Mouse (Mus musculus) heart, embryonic 10.5 days (tissue): ENCODE measurements around the gene Gm49380. TPM values are rescaled to one million over a fixed set of nuclear protein-coding genes. Genes with fewer than 3 reads are reported as not detected.

ENCODE experiments used
- DNase-seq: peaks from one replicate; pipeline ENCODE4 v3.0.0-alpha.2; 2017; ENCODE audit warnings: low spot score
- H3K27ac ChIP-seq: fragments of 300-500 bp; sonication (generic); 2 replicates; pipeline ENCODE4 v1.5.1; 2016; ENCODE audit warnings: mild to moderate bottlenecking
- H3K27me3 ChIP-seq: fragments of 300-500 bp; sonication (generic); 2 replicates; pipeline ENCODE4 v1.6.1; 2016; ENCODE audit warnings: mild to moderate bottlenecking; ENCODE audit not compliant: poor library complexity, insufficient read depth, severe bottlenecking
- H3K36me3 ChIP-seq: fragments of 300-500 bp; sonication (generic); 2 replicates; pipeline ENCODE4 v1.6.1; 2016; ENCODE audit warnings: mild to moderate bottlenecking, moderate library complexity
- H3K4me1 ChIP-seq: fragments of 300-500 bp; sonication (generic); 2 replicates; pipeline ENCODE4 v1.6.1; 2016; ENCODE audit warnings: mild to moderate bottlenecking
- H3K4me3 ChIP-seq: fragments of 300-500 bp; sonication (generic); 2 replicates; pipeline ENCODE4 v1.5.1; 2016; ENCODE audit warnings: mild to moderate bottlenecking, moderate library complexity
- H3K9me3 ChIP-seq: fragments of 300-500 bp; sonication (generic); 2 replicates; pipeline ENCODE4 v1.6.1; 2016; ENCODE audit warnings: mild to moderate bottlenecking, moderate library complexity
- WGBS: fragments of 180-500 bp; shearing (Covaris S2); methylation state at CpG from one replicate; pipeline ENCODE4 v1.1.7; 2016; 5-methylcytosine and 5-hydroxymethylcytosine counted together
- polyA plus RNA-seq: library from polyadenylated mRNA; unstranded; fragments of >200 nt; fragmentation: Nextera tagmentation; extraction: Ambion mirVana; gene quantifications from 2 replicates; pipeline ENCODE4 v1.2.1, GENCODE M21; 2016

Gene Gm49380
- polyA plus RNA-seq, 1 experiment from 2014 or later = 0.18 TPM

DNA sequence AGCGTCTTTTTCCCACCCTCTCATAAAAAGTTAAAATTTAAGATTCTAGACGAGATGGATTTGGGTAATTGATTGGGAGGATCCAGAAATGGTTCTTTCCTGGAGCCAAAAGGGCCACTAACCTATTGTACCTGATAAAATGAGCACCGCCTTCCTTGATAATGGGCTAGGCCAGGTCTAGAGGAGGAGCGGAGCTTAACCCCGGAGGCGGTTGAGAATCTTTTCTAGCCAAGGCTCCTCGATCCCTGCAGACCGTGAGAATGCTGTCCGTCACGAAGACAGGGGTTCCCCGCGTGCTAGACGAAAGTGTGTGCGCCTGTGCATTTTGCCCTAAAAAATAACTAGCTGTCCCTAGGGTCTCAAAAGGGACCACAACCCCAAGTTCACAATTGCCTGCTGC, 29.1 kb downstream of the Gm49380 start:
- no peak for DNase-seq
- H3K36me3 ChIP-seq = 0 out of 2 replicates have a peak, but pooled peaks cover 7% of the 10 kb centered on the region
- peak overlapping the region; percentile 92 for H3K27ac ChIP-seq
- peak overlapping the region; percentile 78 for H3K4me3 ChIP-seq
- H3K4me1 ChIP-seq = peaks cover 89% of the 10 kb centered on the region
- peaks cover 31% of the 10 kb centered on the region; the same call in 1 of the 2 replicates for H3K27me3 ChIP-seq
- no peaks in the 10 kb centered on the region for H3K9me3 ChIP-seq
- 1% methylated on average over 14 of the region's 14 CpGs for WGBS

DNA sequence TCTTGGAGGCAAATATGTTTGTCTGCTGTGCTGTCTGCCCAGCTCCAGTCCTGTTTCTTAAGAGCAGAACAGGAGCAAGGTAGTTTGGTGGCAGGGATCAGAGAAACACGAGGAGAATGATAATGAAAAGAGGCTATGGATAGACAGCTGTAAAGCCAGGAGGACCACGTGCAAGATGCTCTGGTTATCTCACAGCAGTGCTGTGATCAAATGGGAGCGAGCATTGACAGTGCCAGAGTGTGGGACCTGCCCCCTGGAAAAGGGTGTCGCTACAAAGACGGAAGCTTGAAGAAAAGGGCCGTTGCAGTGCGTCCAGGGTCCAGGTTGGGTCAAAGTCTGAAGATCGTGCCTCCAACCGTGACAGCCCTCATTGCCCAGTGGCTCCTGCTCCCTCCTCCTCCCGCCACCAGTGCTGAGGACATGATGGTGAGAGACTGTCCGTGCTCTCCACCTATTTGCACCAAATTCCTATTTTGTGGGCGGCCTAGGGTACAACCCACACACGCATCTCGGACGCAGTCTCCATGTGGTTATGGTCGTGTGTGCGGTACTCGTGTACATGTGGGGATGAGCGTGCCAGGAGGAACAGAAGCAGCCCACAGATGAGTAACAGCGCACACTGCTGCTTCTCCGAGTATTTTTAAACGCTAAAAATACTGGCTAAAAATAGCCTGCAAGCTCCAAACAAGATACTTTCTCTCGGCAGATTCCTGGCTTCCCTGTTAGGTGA, 29.7 kb downstream of the Gm49380 start:
- H3K4me3 ChIP-seq = peak overlapping the region; percentile 78
- no peak for DNase-seq
- 3% methylated on average over 23 of the region's 23 CpGs for WGBS
- peaks cover 31% of the 10 kb centered on the region; the same call in 1 of the 2 replicates for H3K27me3 ChIP-seq
- peak overlapping the region; percentile 92 for H3K27ac ChIP-seq
- peaks cover 89% of the 10 kb centered on the region for H3K4me1 ChIP-seq
- 0 out of 2 replicates have a peak, but pooled peaks cover 3% of the 10 kb centered on the region for H3K36me3 ChIP-seq
- no peaks in the 10 kb centered on the region for H3K9me3 ChIP-seq

DNA sequence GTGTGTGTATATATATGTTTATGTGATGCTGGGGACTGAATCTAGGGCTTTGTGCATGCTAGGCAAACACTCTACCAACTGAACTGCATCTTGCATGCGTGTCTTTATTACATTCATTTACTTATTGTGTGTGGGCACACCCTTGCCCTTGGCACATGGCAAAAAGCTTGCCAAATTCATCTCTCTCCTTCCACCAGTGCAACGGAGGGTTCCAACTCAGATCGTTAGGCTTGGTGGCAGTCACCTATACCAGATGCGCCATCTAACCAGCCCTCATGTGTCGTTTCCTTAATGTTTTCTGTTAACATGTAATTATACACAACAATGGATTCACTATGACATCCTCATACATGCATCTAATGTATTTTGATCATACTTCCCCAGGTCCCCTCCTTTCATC, 31.0 kb downstream of the Gm49380 start:
- Histone ChIP-seq H3K36me3 (0 out of 2 replicates have a peak, but pooled peaks cover 6% of the 10 kb centered on the region), H3K4me1 (peaks cover 89% of the 10 kb centered on the region), H3K4me3 (no peak overlapping the region), H3K27me3 (peaks cover 31% of the 10 kb centered on the region; the same call in 1 of the 2 replicates), H3K27ac (peak overlapping the region; percentile 92; the same call in 1 of the 2 replicates), H3K9me3 (no peaks in the 10 kb centered on the region)
- WGBS = 87% methylated on average over 5 of the region's 5 CpGs
- no peak for DNase-seq

DNA sequence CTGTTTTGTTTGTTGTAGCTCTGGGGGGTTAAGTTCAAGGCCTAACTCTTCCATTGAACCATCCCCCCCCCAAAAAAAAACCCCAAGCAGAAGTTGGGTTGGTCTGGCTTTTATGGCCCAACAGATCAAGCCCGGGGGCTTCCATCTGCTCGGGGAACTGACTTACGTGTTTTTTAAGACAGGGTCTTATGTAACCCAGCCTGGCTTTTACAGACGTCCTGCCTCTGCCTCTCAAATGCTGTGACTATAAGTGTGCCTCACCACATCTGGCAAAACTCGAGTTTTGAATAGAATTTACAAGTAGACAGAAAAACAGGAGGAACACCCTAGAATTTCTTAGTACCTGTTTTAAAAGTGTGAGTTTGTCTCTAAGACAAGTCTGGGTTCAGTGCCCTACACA, 31.7 kb downstream of the Gm49380 start:
- Histone ChIP-seq H3K36me3 (0 out of 2 replicates have a peak, but pooled peaks cover 6% of the 10 kb centered on the region), H3K27ac (no peak overlapping the region), H3K4me3 (no peak overlapping the region), H3K27me3 (peaks cover 25% of the 10 kb centered on the region; the same call in 1 of the 2 replicates), H3K9me3 (no peaks in the 10 kb centered on the region), H3K4me1 (peaks cover 89% of the 10 kb centered on the region)
- DNase-seq = no peak
- 80% methylated on average over 5 of the region's 5 CpGs for WGBS

DNA sequence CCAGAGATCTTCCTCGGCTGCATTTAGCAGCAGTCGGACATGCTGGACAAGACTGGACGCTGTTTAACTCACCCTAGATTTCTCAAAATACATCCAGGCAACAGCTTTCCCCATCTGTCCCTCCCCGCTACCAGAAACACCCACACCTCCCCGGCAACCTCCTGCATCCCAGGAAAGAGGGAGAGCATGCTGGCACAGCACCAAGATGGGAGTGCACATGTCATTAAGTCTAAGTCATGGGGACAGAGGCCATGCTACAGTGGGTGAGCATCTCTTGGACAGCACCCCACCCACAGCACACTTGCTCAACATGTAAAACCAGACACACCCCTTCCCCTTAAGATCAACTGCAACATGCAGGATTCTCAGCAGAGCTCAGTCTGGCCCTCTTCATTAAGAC, 32.3 kb downstream of the Gm49380 start:
- no peak overlapping the region for H3K4me3 ChIP-seq
- peaks cover 88% of the 10 kb centered on the region for H3K4me1 ChIP-seq
- H3K9me3 ChIP-seq = no peaks in the 10 kb centered on the region
- peaks cover 9% of the 10 kb centered on the region; the same call in 1 of the 2 replicates for H3K36me3 ChIP-seq
- H3K27me3 ChIP-seq = peaks cover 19% of the 10 kb centered on the region; the same call in 1 of the 2 replicates
- WGBS = 75% methylated on average over 5 of the region's 5 CpGs
- no peak overlapping the region for H3K27ac ChIP-seq
- DNase-seq = no peak

DNA sequence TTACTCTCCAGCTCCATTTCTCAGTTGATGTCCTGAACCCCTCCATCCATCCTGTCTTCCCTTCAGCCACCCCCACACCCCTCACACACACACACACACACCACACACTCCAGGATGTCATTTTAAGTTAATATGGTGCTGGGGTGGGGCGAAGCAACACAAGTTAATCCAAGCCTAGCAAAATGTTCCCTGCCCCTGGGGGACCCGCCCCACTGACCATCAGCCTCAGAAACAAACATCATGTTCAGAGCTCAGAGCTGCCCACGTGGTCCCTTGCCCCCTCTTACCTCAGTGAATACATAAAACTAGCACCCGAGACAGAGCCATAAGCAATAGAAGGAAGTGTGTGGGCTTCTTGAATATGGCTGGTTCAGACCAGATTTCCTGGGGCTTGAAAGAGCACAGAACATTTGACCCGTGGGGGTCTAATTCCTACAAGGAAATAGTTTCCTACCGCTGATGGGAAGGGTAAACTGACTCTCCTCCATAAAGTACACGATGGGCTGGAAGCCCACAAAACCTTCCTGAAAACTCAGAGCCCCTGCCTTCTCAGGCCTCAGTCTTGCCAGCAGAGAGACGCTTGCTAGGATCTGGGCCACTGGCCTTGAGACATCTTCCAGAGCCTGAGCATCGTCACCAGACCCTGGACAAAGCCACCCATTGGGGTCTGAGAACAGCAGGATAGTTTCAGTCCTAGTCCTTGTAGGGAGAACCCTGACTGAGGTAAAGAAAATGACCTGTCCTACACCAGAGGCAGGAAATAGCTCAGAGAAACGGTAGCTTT, 33.1 kb downstream of the Gm49380 start:
- Histone ChIP-seq H3K36me3 (peaks cover 16% of the 10 kb centered on the region; the same call in 1 of the 2 replicates), H3K27ac (no peak overlapping the region; the same call in 1 of the 2 replicates), H3K27me3 (peaks cover 11% of the 10 kb centered on the region; the same call in 1 of the 2 replicates), H3K4me1 (peaks cover 88% of the 10 kb centered on the region), H3K4me3 (no peak overlapping the region), H3K9me3 (no peaks in the 10 kb centered on the region)
- no peak for DNase-seq
- 70% methylated on average over 10 of the region's 10 CpGs for WGBS

DNA sequence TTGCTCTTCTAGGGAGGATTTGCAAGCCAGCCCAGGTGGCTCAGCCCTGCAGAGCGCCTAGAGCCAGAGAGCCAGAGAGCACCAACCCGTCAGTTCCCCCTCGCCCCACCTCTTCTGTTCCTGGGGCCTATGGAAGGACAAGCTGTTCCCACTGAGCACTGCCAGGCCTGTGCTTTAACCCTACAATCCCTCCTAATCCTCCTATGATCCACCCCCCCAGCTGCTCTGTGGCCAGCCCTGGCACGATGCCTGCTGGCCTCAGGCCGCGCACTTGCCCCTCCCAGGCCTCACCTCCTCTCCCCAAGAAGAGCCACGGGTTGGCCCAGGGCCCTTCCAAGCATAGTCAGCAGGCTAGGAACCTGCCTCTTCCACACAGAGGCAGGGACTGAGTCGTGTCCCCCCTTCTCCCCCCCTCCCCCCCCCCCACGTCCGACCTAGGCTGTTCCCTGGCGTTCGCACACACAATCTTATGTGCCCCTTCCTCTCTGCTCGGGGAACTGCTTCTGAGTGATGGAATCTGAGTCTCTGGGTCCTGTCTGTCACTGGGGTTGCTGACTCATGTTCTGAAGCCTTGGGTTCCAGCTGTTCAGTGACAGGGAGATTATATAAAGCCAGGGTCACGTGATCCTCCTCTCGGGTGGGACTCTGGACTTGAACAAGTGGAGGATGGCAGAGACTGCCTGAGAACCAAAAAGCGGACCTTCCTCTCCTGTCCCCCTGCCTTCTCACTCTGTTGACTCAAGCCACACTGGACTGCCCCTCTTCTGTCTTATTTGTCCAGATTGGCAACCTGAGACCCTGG, 34.1 kb downstream of the Gm49380 start:
- Histone ChIP-seq H3K4me1 (peaks cover 80% of the 10 kb centered on the region), H3K9me3 (no peaks in the 10 kb centered on the region), H3K27me3 (peaks cover 11% of the 10 kb centered on the region; the same call in 1 of the 2 replicates), H3K4me3 (peak overlapping the region; percentile 32; the same call in 1 of the 2 replicates), H3K27ac (peak overlapping the region; percentile 77), H3K36me3 (peaks cover 18% of the 10 kb centered on the region; the same call in 1 of the 2 replicates)
- WGBS = 29% methylated on average over 16 of the region's 16 CpGs
- no peak for DNase-seq

DNA sequence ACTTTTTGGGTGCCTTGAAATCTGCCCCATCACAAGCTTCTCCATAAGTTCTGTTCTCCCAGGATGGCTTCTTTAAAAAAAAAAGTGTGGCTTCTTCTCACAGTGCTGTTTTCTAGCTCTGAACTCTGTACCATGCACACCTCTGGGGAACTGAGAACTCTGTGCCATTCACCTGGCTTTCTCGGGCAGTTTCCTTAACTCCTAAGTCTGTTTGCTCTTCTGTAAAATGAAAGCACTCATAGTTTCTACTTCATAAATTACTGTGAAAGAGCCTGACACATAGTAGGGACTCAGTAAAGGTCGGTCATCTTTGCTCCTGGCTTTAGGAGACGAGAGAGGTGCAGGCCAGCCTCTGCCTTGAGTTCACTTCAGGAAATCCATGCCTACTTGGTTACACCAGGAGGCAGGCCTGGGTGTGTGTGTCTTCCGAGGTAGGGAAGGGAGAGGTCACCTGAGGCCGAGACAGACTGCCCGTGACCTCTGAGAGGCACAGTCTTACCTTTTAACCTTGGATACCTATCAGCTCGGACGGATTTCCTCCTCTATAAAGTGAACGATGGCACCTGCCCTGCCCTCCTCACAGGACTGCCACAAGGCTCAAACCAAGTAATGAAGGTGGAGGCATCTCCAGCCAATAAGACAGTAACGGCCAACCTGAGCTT, 35.0 kb downstream of the Gm49380 start:
- Histone ChIP-seq H3K9me3 (no peaks in the 10 kb centered on the region), H3K27me3 (peaks cover 5% of the 10 kb centered on the region; the same call in 1 of the 2 replicates), H3K4me3 (peak overlapping the region; percentile 32; the same call in 1 of the 2 replicates), H3K27ac (peak overlapping the region; percentile 77), H3K4me1 (peaks cover 76% of the 10 kb centered on the region), H3K36me3 (peaks cover 18% of the 10 kb centered on the region)
- WGBS = 80% methylated on average over 10 of the region's 10 CpGs
- no peak for DNase-seq

DNA sequence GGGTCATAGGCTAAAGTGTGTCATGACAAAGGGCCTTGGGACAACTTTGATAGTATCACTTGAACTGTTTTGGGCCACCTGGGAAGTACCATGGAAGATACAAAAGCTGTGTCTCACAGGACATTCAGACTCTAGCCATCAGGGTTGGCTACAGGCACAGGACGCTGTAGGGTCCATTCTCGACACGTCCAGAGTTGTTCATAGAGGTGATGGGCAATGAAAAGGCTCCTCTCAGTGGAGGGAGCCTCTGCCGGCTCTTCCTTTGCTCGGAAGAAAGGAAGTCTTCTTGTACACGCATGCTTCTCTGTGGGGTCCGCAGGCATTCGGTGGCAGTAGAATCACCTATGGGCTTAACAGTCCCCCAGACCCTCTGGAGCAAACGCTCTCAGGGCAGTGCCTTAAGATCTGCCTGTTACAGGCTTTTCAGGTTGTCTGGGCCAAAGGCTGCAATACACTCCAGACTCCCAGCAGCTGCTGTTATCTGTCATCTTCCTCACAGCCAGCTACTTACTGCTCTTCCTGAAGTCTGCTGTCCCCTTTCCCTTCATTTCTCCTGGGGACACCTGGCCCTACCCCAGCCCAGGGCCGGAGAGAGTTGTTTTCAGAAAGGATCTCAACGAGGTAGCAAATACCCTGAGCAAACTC, 35.9 kb downstream of the Gm49380 start:
- Histone ChIP-seq H3K4me1 (peaks cover 76% of the 10 kb centered on the region), H3K27me3 (no peaks in the 10 kb centered on the region), H3K9me3 (no peaks in the 10 kb centered on the region), H3K27ac (peak overlapping the region; percentile 77; the same call in 1 of the 2 replicates), H3K36me3 (peaks cover 15% of the 10 kb centered on the region), H3K4me3 (no peak overlapping the region)
- DNase-seq = no peak
- 77% methylated on average over 11 of the region's 11 CpGs for WGBS

DNA sequence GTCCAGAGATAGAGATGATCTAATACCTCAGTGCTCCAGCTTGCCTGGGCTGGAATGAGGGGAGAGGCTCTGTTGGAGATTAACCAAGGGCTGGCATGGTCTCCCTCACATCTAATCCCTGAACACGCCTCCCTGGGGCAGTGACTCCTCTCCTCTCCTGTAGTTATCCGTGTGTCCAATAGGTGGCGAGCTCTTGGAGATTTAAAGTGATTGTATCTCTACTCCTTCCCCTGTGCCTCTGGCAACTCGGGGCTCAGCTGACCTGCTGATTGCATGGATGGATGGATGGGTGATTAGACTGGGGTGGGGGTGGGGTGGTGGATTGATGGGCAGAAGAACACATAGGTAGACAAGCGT, 36.6 kb downstream of the Gm49380 start:
- Histone ChIP-seq H3K4me1 (peaks cover 79% of the 10 kb centered on the region), H3K27ac (no peak overlapping the region), H3K36me3 (peaks cover 15% of the 10 kb centered on the region), H3K9me3 (no peaks in the 10 kb centered on the region), H3K27me3 (no peaks in the 10 kb centered on the region), H3K4me3 (no peak overlapping the region)
- 10% methylated on average over 5 of the region's 5 CpGs for WGBS
- no peak for DNase-seq

DNA sequence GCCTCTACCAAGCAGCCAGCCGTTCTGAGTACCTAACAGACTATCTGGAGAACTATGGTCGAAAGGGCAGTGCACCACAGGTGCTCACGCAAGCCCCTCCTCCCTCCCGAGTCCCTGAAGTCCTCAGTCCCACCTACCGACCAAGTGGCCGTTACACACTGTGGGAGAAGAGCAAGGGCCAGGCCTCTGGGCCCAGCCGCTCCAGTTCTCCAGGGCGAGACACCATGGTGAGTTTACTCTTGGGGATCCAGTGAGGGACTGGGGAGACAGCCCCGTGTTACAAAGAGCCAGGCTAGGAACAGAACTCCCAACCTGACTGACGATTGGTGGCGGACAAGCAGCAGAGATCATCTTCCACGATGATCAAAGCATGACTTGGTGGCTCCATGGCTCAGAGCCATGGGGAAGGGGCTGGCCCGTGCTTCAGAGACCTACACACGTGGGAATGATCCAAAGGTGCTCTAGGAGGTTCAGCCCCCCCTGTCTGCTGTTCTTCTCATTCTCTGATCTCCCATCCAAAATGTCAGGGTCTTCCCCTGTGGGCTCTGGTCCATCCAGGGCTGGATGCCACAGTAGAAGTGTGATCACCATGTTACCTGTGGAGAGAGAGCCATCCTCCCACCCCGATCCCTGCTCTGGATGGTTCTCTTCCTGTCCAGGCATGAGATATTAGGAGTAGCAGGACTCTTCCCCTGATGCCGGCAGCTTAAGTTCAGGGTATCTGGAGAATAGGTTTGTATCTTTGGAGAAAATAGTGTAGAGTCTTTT, 37.1 kb downstream of the Gm49380 start:
- H3K4me1 ChIP-seq = peaks cover 85% of the 10 kb centered on the region
- 64% methylated on average over 16 of the region's 16 CpGs for WGBS
- H3K27me3 ChIP-seq = no peaks in the 10 kb centered on the region
- H3K27ac ChIP-seq = no peak overlapping the region
- H3K4me3 ChIP-seq = no peak overlapping the region
- H3K36me3 ChIP-seq = peaks cover 15% of the 10 kb centered on the region
- no peak for DNase-seq
- H3K9me3 ChIP-seq = no peaks in the 10 kb centered on the region
